Mouse (Mus musculus) liver, embryonic 14.5 days (tissue): Measurements from ENCODE around the gene Fxr2.

Experiments
- CTCF ChIP-seq: IDR thresholded peaks from 2 replicates; pipeline ENCODE4 v1.5.1; 2016; ENCODE audit warnings: antibody characterized with exemption, low read depth, control low read depth
- EP300 ChIP-seq: IDR thresholded peaks from 2 replicates; pipeline ENCODE4 v1.6.1; 2016; ENCODE audit warnings: antibody characterized with exemption, low read depth

GRCm38 (mm10) chr11:69617805-69618204 is 15.0 kb upstream of the Fxr2 start, which contains the start of gene Shbg:
- no peak for TF ChIP-seq CTCF
- TF ChIP-seq EP300, result no peak
